ENCODE assay signal across 21 mouse cellular contexts in genomic region chr12:9583380-9583779, GRCm38 (mm10). TPM values are rescaled to one million over a fixed set of nuclear protein-coding genes. Genes with fewer than 3 reads are reported as not detected.
DNase-seq lines count a peak whose midpoint lies in the region; ATAC-seq and TF ChIP-seq lines count a peak whose summit lies in the region.
"Had no signal": no experiment of that assay in that cellular context is flagged by ENCODE, and none has a peak within 500 bp of the region (broad histone marks: within the 10 kb centered on the region; RNA-seq: fewer than 3 reads in every experiment).

No protein-coding gene starts in this region.

- peak; percentile 14 for DNase-seq in forebrain, embryonic 10.5 days (ENCODE audit: extremely low spot score, low spot score)
- DNase-seq in forebrain, embryonic 11.5 days (ENCODE audit: low spot score), result no peak
- peak; percentile 27 for DNase-seq in limb, embryonic 11.5 days (ENCODE audit: low spot score)
- DNase-seq in limb, embryonic 10.5 days (ENCODE audit: low spot score), result no peak
- peak; percentile 18 for DNase-seq in urinary bladder, postnatal 14 days (ENCODE audit: low spot score)
- DNase-seq in urinary bladder, postnatal 25 days (ENCODE audit: low spot score), result no peak
- DNase-seq in ovary, postnatal 10 days (ENCODE audit: low spot score), result no peak
- DNase-seq in forebrain, postnatal 0 days, result no peak
- DNase-seq: adrenal gland, postnatal 14 days; cerebellum, adult 11-12 months; cerebellum, adult 9-10 months; cerebellum, postnatal 25 days; gastrocnemius, postnatal 36 days had no signal

- H3K36me3 ChIP-seq in forebrain, embryonic 10.5 days (replicated peaks), result no peaks in the 10 kb centered on the region
- no peaks in the 10 kb centered on the region for H3K36me3 ChIP-seq in forebrain, embryonic 11.5 days (ENCODE audit: control insufficient read depth, insufficient read depth, low read length)
- no peaks in the 10 kb centered on the region for H3K36me3 ChIP-seq in limb, embryonic 11.5 days (ENCODE audit: control insufficient read depth, insufficient read depth, low read length)
- no peaks in the 10 kb centered on the region for H3K36me3 ChIP-seq in limb, embryonic 10.5 days
- no peaks in the 10 kb centered on the region for H3K36me3 ChIP-seq in forebrain, postnatal 0 days (ENCODE audit: insufficient read depth)
- H3K36me3 ChIP-seq: forebrain, embryonic 15.5 days; heart, embryonic 12.5 days; hindbrain, embryonic 10.5 days had no signal

- no peak overlapping the region for H3K4me2 ChIP-seq in forebrain, embryonic 11.5 days (ENCODE audit: low read depth, low read length, severe bottlenecking)
- no peak overlapping the region for H3K4me2 ChIP-seq in limb, embryonic 11.5 days (ENCODE audit: low read depth, severe bottlenecking)
- no peak overlapping the region for H3K4me2 ChIP-seq in forebrain, postnatal 0 days (ENCODE audit: low read depth)
- H3K4me2 ChIP-seq: forebrain, embryonic 15.5 days; hindbrain, embryonic 14.5 days had no signal

- TF ChIP-seq CTCF in forebrain, postnatal 0 days (IDR thresholded peaks at IDR 0.05; ENCODE audit: low read depth), result no peak

- no peaks in the 10 kb centered on the region for H3K9me3 ChIP-seq in forebrain, embryonic 10.5 days
- H3K9me3 ChIP-seq in forebrain, embryonic 11.5 days (ENCODE audit: control insufficient read depth, low read length), result no peaks in the 10 kb centered on the region
- H3K9me3 ChIP-seq in limb, embryonic 11.5 days (ENCODE audit: control insufficient read depth, low read length), result no peaks in the 10 kb centered on the region
- H3K9me3 ChIP-seq in limb, embryonic 10.5 days (replicated peaks), result no peaks in the 10 kb centered on the region
- no peaks in the 10 kb centered on the region for H3K9me3 ChIP-seq in forebrain, postnatal 0 days (ENCODE audit: low read length)
- H3K9me3 ChIP-seq: embryonic facial prominence, embryonic 13.5 days; forebrain, embryonic 15.5 days; heart, embryonic 12.5 days; hindbrain, embryonic 10.5 days had no signal

- H3K27ac ChIP-seq in forebrain, embryonic 10.5 days, result no peak overlapping the region
- no peak overlapping the region for H3K27ac ChIP-seq in forebrain, embryonic 11.5 days (ENCODE audit: low read depth, low read length)
- H3K27ac ChIP-seq in limb, embryonic 11.5 days (replicated peaks; ENCODE audit: low read depth, low read length), result no peak overlapping the region
- H3K27ac ChIP-seq in limb, embryonic 10.5 days, result no peak overlapping the region
- H3K27ac ChIP-seq in forebrain, postnatal 0 days (ENCODE audit: low read depth, low read length), result no peak overlapping the region
- H3K27ac ChIP-seq: forebrain, embryonic 15.5 days; hindbrain, embryonic 10.5 days; hindbrain, embryonic 14.5 days had no signal

- ATAC-seq in forebrain, embryonic 11.5 days (replicated peaks; ENCODE audit: low FRiP score), result no peak
- ATAC-seq in limb, embryonic 11.5 days (ENCODE audit: insufficient number of reproducible peaks, low FRiP score, low TSS enrichment, low read depth), result no peak
- no peak for ATAC-seq in forebrain, postnatal 0 days
- ATAC-seq: activated CD4-positive, CD25-positive, alpha-beta regulatory T cell, adult 4 months; forebrain, embryonic 15.5 days; Patski had no signal

- H3K4me1 ChIP-seq in forebrain, embryonic 10.5 days, result peaks cover 39% of the 10 kb centered on the region
- 0 out of 2 replicates have a peak, but pooled peaks cover 6% of the 10 kb centered on the region for H3K4me1 ChIP-seq in forebrain, embryonic 11.5 days (replicated peaks; ENCODE audit: control insufficient read depth, insufficient read depth, low read length)
- H3K4me1 ChIP-seq in limb, embryonic 11.5 days (ENCODE audit: control insufficient read depth, insufficient read depth, low read length), result peaks cover 16% of the 10 kb centered on the region
- H3K4me1 ChIP-seq in limb, embryonic 10.5 days, result peaks cover 56% of the 10 kb centered on the region
- H3K4me1 ChIP-seq in forebrain, postnatal 0 days (ENCODE audit: insufficient read depth), result no peaks in the 10 kb centered on the region

- H3K4me3 ChIP-seq in forebrain, embryonic 10.5 days, result no peak overlapping the region
- no peak overlapping the region for H3K4me3 ChIP-seq in forebrain, embryonic 11.5 days (ENCODE audit: low read depth, low read length)
- H3K4me3 ChIP-seq in limb, embryonic 11.5 days (ENCODE audit: low read depth, low read length), result no peak overlapping the region
- H3K4me3 ChIP-seq in limb, embryonic 10.5 days, result no peak overlapping the region
- no peak overlapping the region for H3K4me3 ChIP-seq in forebrain, postnatal 0 days (ENCODE audit: low read depth, low read length)
- H3K4me3 ChIP-seq: embryonic facial prominence, embryonic 13.5 days; forebrain, embryonic 15.5 days; heart, embryonic 12.5 days; hindbrain, embryonic 10.5 days had no signal

- H3K9ac ChIP-seq in forebrain, embryonic 11.5 days (ENCODE audit: low read length), result no peak overlapping the region
- H3K9ac ChIP-seq in limb, embryonic 11.5 days (ENCODE audit: low read length), result no peak overlapping the region
- no peak overlapping the region for H3K9ac ChIP-seq in forebrain, postnatal 0 days
- H3K9ac ChIP-seq: embryonic facial prominence, embryonic 13.5 days; forebrain, embryonic 15.5 days; heart, embryonic 12.5 days; hindbrain, embryonic 14.5 days had no signal

- H3K27me3 ChIP-seq in forebrain, embryonic 10.5 days (ENCODE audit: poor library complexity, severe bottlenecking), result peaks cover 69% of the 10 kb centered on the region
- H3K27me3 ChIP-seq in forebrain, embryonic 11.5 days (ENCODE audit: control insufficient read depth, insufficient read depth, low read length), result peaks cover 55% of the 10 kb centered on the region
- H3K27me3 ChIP-seq in limb, embryonic 11.5 days (ENCODE audit: control insufficient read depth, insufficient read depth, low read length), result peaks cover 34% of the 10 kb centered on the region
- peaks cover 58% of the 10 kb centered on the region for H3K27me3 ChIP-seq in limb, embryonic 10.5 days (ENCODE audit: low read depth, poor library complexity, severe bottlenecking)
- peaks cover 44% of the 10 kb centered on the region for H3K27me3 ChIP-seq in forebrain, postnatal 0 days (ENCODE audit: insufficient read depth, low read length)
- H3K27me3 ChIP-seq: Patski had no signal

- WGBS in forebrain, embryonic 10.5 days, result 8% methylated on average over 2 of the region's 2 CpGs
- WGBS in forebrain, embryonic 11.5 days, result 12% methylated on average over 2 of the region's 2 CpGs
- 16% methylated on average over 2 of the region's 2 CpGs for WGBS in limb, embryonic 11.5 days
- WGBS in limb, embryonic 10.5 days, result 21% methylated on average over 2 of the region's 2 CpGs
- 25% methylated on average over 2 of the region's 2 CpGs for WGBS in forebrain, postnatal 0 days

RNA-seq across cellular contexts. Expression of gene Osr1, which starts 13.5 kb away (rescaled TPM):
- polyA plus RNA-seq in forebrain, embryonic 10.5 days (2016; fragmentation: Nextera tagmentation; extraction: Ambion mirVana), result 2.3 and 3.4 TPM in 2 replicates
- 7.7 and 9.5 TPM in 2 replicates for polyA plus RNA-seq in forebrain, embryonic 11.5 days (2014; fragmentation: Nextera tagmentation; extraction: Ambion mirVana)
- polyA plus RNA-seq in limb, embryonic 11.5 days (2014; fragmentation: Nextera tagmentation; extraction: Ambion mirVana), result 62.8 and 81.9 TPM in 2 replicates
- 21.3 and 38.3 TPM in 2 replicates for polyA plus RNA-seq in limb, embryonic 10.5 days (2016; fragmentation: Nextera tagmentation; extraction: Ambion mirVana)
- total RNA-seq in forebrain, postnatal 0 days (2014; rRNA removed), result 4.2 and 8.4 TPM in 2 replicates
- 5.6 and 7.4 TPM in 2 replicates for polyA plus RNA-seq in forebrain, postnatal 0 days (2015; fragmentation: Nextera tagmentation; extraction: Ambion mirVana)
- total RNA-seq: MEL had no signal
- polyA plus RNA-seq: activated CD4-positive, CD25-positive, alpha-beta regulatory T cell, adult 4 months had no signal

Comparison
In these comparisons a context has a peak if more than half of its experiments do, and no peak if none do; other contexts are left out.
1. DNase-seq: peak in forebrain, embryonic 10.5 days (single experiment), limb, embryonic 11.5 days (single experiment) and urinary bladder, postnatal 14 days (single experiment); none in forebrain, embryonic 11.5 days (single experiment), limb, embryonic 10.5 days (single experiment), urinary bladder, postnatal 25 days (single experiment), ovary, postnatal 10 days (single experiment) and forebrain, postnatal 0 days (single experiment).